Mouse (Mus musculus): Measurements from ENCODE around the gene Tkfc. TPM values are rescaled to one million over a fixed set of nuclear protein-coding genes. Genes with fewer than 3 reads are reported as not detected.

Tkfc gene
- polyA plus RNA-seq (2015; fragmentation: Nextera tagmentation; extraction: Ambion mirVana), result 24.8 and 25.7 TPM in 2 replicates

DNA sequence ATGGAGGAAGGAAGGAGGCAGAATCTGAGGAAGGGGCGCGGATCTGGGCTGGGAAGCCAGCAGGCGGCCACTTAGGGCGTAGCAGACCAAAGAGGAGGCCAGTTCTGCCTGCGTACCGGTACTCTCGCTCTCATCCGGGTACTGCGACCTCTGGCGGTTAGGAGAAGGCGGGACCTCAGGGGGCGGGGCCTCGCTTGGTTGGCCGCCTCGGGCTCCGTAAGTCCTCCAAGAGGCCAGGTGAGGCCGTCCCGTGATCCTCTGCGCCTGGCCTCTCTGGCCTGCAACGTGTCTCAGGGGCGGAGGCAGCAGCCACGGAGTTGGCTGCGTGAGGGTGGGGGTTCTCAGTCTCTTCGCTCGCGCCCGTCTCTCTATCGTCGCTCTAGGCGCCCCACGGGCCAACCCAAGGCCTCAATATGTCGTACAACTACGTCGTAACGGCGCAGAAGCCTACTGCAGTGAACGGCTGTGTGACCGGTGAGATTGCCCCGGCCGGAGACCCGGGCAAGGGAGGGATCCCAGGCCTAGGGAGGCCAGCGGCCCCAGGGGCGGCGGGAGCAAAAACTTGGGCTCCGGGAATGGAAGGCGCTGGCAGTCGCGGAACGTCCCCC is at the start of gene Tkfc, which contains the start of gene Ddb1:
Gene Tkfc, minus strand, starts transcription at position 362 of the 608 bp plus-strand sequence.
Gene Ddb1, plus strand, starts transcription at position 35 of the 608 bp plus-strand sequence.
- peaks cover 32% of the 10 kb centered on the region for H3K36me3 ChIP-seq
- peak within 1 kb of the TSS; percentile 98 for H3K9ac ChIP-seq
- WGBS, result under 1% methylated on average over 49 of the region's 49 CpGs
- peak within 1 kb of the TSS; percentile 78 for H3K4me2 ChIP-seq
- peak within 1 kb of the TSS; percentile 99 for H3K4me3 ChIP-seq
- no peaks in the 10 kb centered on the region for H3K27me3 ChIP-seq
- ATAC-seq (ENCODE audit: low read depth), result peak; percentile 97
- H3K9me3 ChIP-seq, result no peaks in the 10 kb centered on the region
- H3K27ac ChIP-seq (replicated peaks), result peak within 1 kb of the TSS; percentile 95
- H3K4me1 ChIP-seq (replicated peaks), result peaks cover 45% of the 10 kb centered on the region

DNA sequence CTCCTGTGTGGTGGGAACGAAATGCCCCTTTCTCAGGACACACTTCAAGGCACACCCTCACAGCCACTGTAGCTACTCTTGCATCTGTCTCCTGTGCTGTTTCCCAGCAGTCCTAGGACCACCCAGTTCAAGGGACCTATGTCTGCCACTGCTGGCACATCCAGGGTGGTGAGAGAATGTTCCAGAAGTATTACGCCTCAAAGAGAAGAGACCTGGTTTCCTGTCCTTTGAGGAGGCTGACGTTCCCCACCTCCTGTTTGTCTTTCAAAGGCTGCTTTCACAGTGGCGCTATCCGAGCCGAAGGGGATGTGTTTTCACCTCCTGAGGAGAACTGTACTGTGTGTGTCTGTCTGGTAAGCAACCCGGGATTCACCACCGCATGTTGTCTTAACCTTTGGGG is 42.7 kb upstream of the Tkfc start:
- H3K4me1 ChIP-seq (replicated peaks), result no peaks in the 10 kb centered on the region
- no peaks in the 10 kb centered on the region; the same call in 1 of the 2 replicates for H3K27me3 ChIP-seq
- H3K36me3 ChIP-seq, result no peaks in the 10 kb centered on the region
- 79% methylated on average over 8 of the region's 8 CpGs for WGBS
- no peak overlapping the region for H3K27ac ChIP-seq (replicated peaks)
- no peaks in the 10 kb centered on the region for H3K9me3 ChIP-seq
- no peak for ATAC-seq (ENCODE audit: low read depth)
- H3K4me2 ChIP-seq, result no peak overlapping the region
- no peak overlapping the region for H3K9ac ChIP-seq
- H3K4me3 ChIP-seq, result no peak overlapping the region

GRCm38 (mm10) chr19:10645616-10646015 is 40.2 kb upstream of the Tkfc start:
- H3K4me3 ChIP-seq, result no peak overlapping the region
- H3K4me2 ChIP-seq, result no peak overlapping the region
- H3K27me3 ChIP-seq, result no peaks in the 10 kb centered on the region; the same call in 1 of the 2 replicates
- H3K36me3 ChIP-seq, result no peaks in the 10 kb centered on the region
- no peak overlapping the region for H3K27ac ChIP-seq (replicated peaks)
- no peak for ATAC-seq (ENCODE audit: low read depth)
- H3K9me3 ChIP-seq, result no peaks in the 10 kb centered on the region
- WGBS, result 91% methylated on average over 2 of the region's 2 CpGs
- no peak overlapping the region for H3K9ac ChIP-seq
- H3K4me1 ChIP-seq (replicated peaks), result peaks cover under 1% of the 10 kb centered on the region; the same call in 1 of the 2 replicates

- H3K4me1 ChIP-seq (replicated peaks), result peaks cover 6% of the 10 kb centered on the region
- no peak overlapping the region for H3K27ac ChIP-seq (replicated peaks)
- H3K4me2 ChIP-seq, result no peak overlapping the region
- no peaks in the 10 kb centered on the region for H3K9me3 ChIP-seq
- 46% methylated on average over 13 of the region's 13 CpGs for WGBS
- ATAC-seq (ENCODE audit: low read depth), result no peak; the same call in 1 of the 2 replicates
- no peak overlapping the region for H3K9ac ChIP-seq
- peaks cover 3% of the 10 kb centered on the region for H3K27me3 ChIP-seq
- no peak overlapping the region for H3K4me3 ChIP-seq
- no peaks in the 10 kb centered on the region for H3K36me3 ChIP-seq
Observed at GRCm38 (mm10) chr19:10640589-10641378, 35.3 kb upstream of the Tkfc start.

- 12% methylated on average over 5 of the region's 5 CpGs for WGBS
- Histone ChIP-seq H3K4me2 (0 out of 2 replicates have a peak overlapping the region, but pooled peaks have one; percentile 18), H3K4me3 (no peak overlapping the region), H3K4me1 (replicated peaks) (peaks cover 9% of the 10 kb centered on the region), H3K9me3 (no peaks in the 10 kb centered on the region), H3K9ac (no peak overlapping the region), H3K36me3 (no peaks in the 10 kb centered on the region), H3K27me3 (peaks cover 9% of the 10 kb centered on the region), H3K27ac (replicated peaks) (no peak overlapping the region)
- ATAC-seq (ENCODE audit: low read depth), result no peak
Observed at GRCm38 (mm10) chr19:10640080-10640479, 34.6 kb upstream of the Tkfc start.

GRCm38 (mm10) chr19:10637840-10638239 is 32.4 kb upstream of the Tkfc start:
- Histone ChIP-seq H3K4me3 (no peak overlapping the region), H3K27ac (replicated peaks) (no peak overlapping the region), H3K4me2 (no peak overlapping the region), H3K4me1 (replicated peaks) (peaks cover 23% of the 10 kb centered on the region), H3K27me3 (peaks cover 18% of the 10 kb centered on the region), H3K36me3 (no peaks in the 10 kb centered on the region), H3K9me3 (no peaks in the 10 kb centered on the region), H3K9ac (no peak overlapping the region)
- 74% methylated on average over 7 of the region's 7 CpGs for WGBS
- ATAC-seq (ENCODE audit: low read depth), result no peak

DNA sequence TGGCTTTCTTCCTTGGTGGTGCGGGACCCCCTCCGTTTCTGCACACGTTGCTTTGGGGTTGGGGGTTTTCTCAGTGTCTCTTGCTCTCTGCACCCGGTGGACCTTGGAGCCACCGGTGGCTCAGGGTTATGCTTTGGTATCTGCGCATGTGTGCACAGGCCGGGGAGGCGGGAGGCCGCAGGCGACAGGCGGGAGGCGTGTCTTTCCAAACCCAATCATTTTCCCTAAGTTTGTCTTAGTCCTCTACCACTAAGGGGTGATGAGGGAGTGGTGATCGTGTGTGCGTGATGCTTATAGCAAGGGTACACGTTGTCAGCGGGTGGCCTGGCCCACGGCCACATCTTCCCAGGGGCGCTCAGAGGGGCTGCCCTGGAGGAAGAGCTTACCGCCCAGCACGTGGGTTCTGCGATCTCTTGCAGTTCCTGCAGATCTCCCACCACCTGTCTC is 29.4 kb upstream of the Tkfc start:
- WGBS, result 3% methylated on average over 21 of the region's 21 CpGs
- H3K4me1 ChIP-seq (replicated peaks), result peaks cover 17% of the 10 kb centered on the region
- H3K4me2 ChIP-seq, result peak overlapping the region; percentile 86
- H3K27me3 ChIP-seq, result peaks cover 18% of the 10 kb centered on the region
- H3K9me3 ChIP-seq, result no peaks in the 10 kb centered on the region
- peaks cover 21% of the 10 kb centered on the region for H3K36me3 ChIP-seq
- ATAC-seq (ENCODE audit: low read depth), result peak; percentile 88
- peak overlapping the region; percentile 39 for H3K4me3 ChIP-seq
- H3K9ac ChIP-seq, result peak overlapping the region; percentile 65
- no peak overlapping the region for H3K27ac ChIP-seq (replicated peaks)

DNA sequence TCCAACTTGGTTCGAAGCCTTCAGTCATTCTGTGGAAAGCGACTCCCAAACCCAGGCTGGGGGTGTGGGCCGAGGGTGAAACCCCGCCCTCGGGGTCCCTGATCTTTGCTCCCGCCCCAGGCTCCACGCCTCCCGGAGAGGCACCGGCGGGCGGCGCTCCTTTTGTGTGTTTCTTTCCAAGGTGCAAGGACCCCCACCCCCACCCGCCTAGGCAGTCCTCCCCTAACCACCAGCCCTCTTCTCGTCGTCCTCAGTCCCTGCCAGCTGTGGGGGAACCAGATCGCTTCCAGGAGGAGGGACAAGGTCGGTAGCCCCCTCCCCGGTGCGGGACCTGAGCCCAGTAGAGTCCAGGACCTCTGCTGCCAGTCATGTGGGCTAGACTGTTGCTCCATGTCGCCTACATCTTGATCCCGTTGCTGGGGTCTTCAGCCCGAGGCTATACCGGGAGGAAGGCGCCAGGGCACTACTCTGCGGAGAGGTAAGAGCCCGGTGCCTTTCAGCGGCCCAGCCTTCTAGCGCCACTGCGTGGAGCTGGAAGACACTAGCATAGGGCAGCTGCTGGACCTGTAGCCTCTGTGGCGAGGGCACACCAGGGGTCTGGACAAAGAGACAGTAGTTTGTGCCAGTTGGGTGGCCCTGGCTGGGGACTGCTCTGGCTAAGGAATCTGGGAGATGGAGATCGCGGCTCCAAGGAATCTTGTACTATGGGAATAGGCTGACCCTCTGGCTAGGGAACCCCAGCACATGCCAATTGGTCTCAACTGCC is 28.8 kb upstream of the Tkfc start, which contains the start of gene Vwce:
Gene Vwce, plus strand, starts transcription at position 108 of the 766 bp plus-strand sequence.
- Histone ChIP-seq H3K36me3 (peaks cover 27% of the 10 kb centered on the region), H3K9me3 (no peaks in the 10 kb centered on the region), H3K4me3 (peak within 1 kb of the TSS; percentile 39), H3K27ac (replicated peaks) (no peak within 1 kb of the TSS), H3K4me1 (replicated peaks) (peaks cover 17% of the 10 kb centered on the region), H3K27me3 (peaks cover 18% of the 10 kb centered on the region), H3K9ac (peak within 1 kb of the TSS; percentile 65), H3K4me2 (peak within 1 kb of the TSS; percentile 86)
- WGBS, result 2% methylated on average over 32 of the region's 32 CpGs
- ATAC-seq (ENCODE audit: low read depth), result peak; percentile 88

- Histone ChIP-seq H3K9ac (no peak overlapping the region), H3K4me2 (no peak overlapping the region), H3K9me3 (no peaks in the 10 kb centered on the region), H3K27ac (replicated peaks) (no peak overlapping the region), H3K36me3 (peaks cover 63% of the 10 kb centered on the region), H3K4me1 (replicated peaks) (peaks cover 31% of the 10 kb centered on the region), H3K27me3 (no peaks in the 10 kb centered on the region), H3K4me3 (no peak overlapping the region)
- WGBS, result 92% methylated on average over 5 of the region's 5 CpGs
- ATAC-seq (ENCODE audit: low read depth), result no peak
Observed at GRCm38 (mm10) chr19:10608573-10609240, 3.3 kb upstream of the Tkfc start.

DNA sequence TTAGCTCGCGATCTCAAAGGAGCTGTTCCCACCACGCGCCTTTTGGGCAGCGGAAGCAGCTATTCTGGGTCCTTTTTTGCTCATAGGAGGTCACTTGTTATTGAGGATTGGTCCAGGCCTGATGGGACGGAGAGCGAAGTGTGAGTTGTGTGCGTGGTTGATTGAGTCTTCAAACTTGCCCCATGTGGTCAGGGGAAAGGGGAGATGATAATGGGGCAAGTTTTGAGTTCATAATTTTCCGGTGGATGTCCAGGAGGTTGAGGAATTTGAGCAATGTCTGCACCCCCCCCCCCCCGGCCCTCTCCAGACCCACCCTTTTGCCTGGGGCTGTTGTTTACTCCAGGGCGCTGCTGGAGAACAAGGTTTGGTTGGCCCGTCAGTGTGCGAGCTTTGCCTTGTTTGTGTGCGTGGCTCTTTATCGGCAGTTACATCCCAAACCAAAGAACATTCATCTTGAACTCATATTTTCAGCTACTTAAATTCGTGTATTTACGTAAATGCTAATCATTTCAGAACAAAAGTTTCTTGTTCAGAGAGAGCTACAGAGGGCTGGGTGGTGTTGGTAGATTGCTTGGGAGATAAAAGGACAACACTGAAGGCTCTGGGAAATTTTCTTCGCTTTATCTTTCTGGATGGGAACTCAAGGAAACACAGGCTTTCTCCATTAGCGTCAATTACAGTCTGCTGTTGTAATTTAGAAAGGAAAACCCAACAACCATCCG is 608 bp upstream of the Tkfc start:
- no peaks in the 10 kb centered on the region for H3K27me3 ChIP-seq
- H3K27ac ChIP-seq (replicated peaks), result peak overlapping the region; percentile 95
- H3K4me3 ChIP-seq, result peak overlapping the region; percentile 99
- WGBS, result 6% methylated on average over 20 of the region's 20 CpGs
- peak; percentile 7 for ATAC-seq (ENCODE audit: low read depth)
- peaks cover 37% of the 10 kb centered on the region for H3K36me3 ChIP-seq
- peak overlapping the region; percentile 98 for H3K9ac ChIP-seq
- H3K4me2 ChIP-seq, result peak overlapping the region; percentile 78
- peaks cover 45% of the 10 kb centered on the region for H3K4me1 ChIP-seq (replicated peaks)
- no peaks in the 10 kb centered on the region for H3K9me3 ChIP-seq

GRCm38 (mm10) chr19:10604534-10604933 is 920 bp downstream of the Tkfc start:
- H3K4me2 ChIP-seq, result peak overlapping the region; percentile 78
- no peaks in the 10 kb centered on the region for H3K9me3 ChIP-seq
- H3K27ac ChIP-seq (replicated peaks), result peak overlapping the region; percentile 95
- peak overlapping the region; percentile 98 for H3K9ac ChIP-seq
- no peaks in the 10 kb centered on the region for H3K27me3 ChIP-seq
- no peak for ATAC-seq (ENCODE audit: low read depth)
- WGBS, result 56% methylated on average over 3 of the region's 3 CpGs
- H3K4me1 ChIP-seq (replicated peaks), result peaks cover 45% of the 10 kb centered on the region
- H3K36me3 ChIP-seq, result peaks cover 32% of the 10 kb centered on the region
- H3K4me3 ChIP-seq, result peak overlapping the region; percentile 99

All from neural tube, embryonic 13.5 days (tissue).